Mouse (Mus musculus): ENCODE data around the gene Rnf217.

DNA sequence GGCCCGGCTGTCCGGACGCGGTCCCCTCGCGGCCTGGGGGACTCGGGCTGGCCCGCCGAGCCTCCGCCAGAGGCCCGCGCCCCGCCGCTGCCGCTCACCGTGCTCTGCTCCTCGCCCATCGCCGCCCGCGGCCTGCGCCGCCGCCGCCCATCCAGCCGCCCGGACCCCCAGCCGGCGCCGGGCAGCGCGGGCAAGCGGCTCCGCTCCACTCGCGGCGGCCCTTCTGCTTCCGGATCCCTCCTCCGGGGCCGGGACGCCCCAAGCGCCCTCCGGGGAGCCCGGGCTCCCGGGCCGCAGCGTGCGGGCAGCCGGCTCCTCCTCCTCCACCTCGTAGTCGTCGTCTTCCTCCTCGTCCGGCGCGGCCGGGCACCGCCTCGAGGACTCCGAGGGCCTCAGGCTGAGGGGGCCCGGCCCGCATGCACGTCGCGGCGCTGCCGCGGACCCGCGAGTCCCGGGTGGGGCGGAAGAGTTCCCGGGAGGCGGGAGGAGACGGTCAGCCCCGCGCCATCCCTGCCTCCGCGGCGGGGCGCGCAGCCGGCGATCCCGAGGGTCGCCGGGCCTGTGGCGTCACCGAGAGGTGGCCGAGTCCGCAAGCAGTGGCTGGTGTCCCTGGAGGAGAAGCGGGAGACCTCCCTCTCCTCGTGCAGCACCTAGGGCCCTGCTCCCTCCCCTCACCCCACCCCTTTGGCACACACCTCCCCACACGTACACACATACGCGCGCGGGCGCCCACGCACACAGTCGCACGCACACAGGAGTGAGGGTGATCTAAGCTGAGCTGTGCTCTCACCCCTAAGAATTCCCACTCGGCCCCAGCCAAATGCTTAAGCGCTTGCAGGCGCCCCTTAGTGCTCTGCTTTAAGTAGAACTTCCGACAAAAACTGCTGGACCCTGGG is at the start of gene Rnf217:
- TF ChIP-seq POLR2A (IDR thresholded peaks at IDR 0.05; ENCODE audit: borderline replicate concordance, control insufficient read depth, low read depth, low read length) (no peak), CTCF (IDR thresholded peaks at IDR 0.05; ENCODE audit: control insufficient read depth, insufficient read depth, low read length) (no peak)
